Mouse (Mus musculus) c-Kit-positive CD71-negative TER-119-negative erythroid progenitor cells, embryonic 14.5 days (primary cell): ENCODE measurements at regions not wholly inside any gene's neighbourhood (a gene's known extent, or its start where the extent isn't known, plus 50 kb on each side); places are given as distances from the start of the nearest gene placed in this dataset.

Experiments
- DNase-seq: peaks from one replicate; pipeline ENCODE4 v3.0.0-alpha.2; 2013; ENCODE audit warnings: low read depth

GRCm38 (mm10) chr5:45121751-45122280 is 322.3 kb upstream of the Ldb2 start:
- DNase-seq, result no peak

DNA sequence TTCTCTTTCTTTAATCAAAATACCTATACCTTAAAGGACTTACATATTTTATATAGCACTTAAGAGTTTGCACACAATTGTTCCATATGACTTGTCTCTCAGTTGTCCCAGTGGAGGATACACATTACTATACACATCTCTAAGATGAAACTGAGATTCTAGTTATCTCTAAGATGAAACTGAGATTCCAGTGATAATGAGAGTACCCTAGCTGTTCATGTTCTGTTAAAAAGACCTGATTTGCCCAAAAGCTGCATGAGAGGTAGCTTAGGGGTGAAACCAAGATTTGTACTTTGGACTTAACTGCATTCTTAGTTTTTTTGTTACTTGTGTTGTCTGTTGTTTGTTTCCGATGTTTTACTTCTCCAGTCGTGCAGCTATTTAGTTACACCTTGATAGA is 320.3 kb upstream of the Ldb2 start:
- no peak for DNase-seq

- no peak for DNase-seq
These were observed 311.8 kb upstream of the Ldb2 start for GRCm38 (mm10) chr5:45111246-45111645.

- no peak for DNase-seq
These were observed 311.3 kb upstream of the Ldb2 start for GRCm38 (mm10) chr5:45110797-45111196.

DNA sequence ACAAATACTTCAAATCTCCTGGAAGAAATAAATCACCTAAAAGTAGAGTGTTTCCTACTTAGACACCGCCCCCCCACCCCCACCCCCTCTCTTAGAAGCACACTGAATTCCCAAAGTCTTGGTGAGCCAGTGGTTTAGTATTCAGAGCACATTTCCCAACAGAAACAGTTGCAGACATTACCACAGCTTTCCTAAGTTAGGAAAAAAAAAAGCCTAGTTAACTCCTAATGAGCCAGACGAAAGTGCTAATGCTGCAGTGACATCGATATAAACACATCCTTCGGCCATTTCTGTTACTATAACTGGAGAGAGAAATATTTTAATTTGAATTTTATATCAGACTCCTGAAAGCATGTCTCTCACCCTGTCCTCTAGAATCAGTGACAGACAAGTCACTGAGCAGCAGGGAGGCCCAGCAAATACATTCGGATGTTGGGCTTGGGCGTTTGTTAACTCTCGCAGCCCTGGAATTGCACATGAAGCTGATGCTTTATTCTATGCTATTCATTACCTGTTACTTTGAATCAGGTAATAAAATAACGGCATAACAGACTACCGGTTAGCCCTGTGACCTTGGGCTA is 305.8 kb upstream of the Ldb2 start:
- DNase-seq, result no peak

- no peak for DNase-seq
These were observed 304.4 kb upstream of the Ldb2 start for GRCm38 (mm10) chr5:45103763-45104428.

DNA sequence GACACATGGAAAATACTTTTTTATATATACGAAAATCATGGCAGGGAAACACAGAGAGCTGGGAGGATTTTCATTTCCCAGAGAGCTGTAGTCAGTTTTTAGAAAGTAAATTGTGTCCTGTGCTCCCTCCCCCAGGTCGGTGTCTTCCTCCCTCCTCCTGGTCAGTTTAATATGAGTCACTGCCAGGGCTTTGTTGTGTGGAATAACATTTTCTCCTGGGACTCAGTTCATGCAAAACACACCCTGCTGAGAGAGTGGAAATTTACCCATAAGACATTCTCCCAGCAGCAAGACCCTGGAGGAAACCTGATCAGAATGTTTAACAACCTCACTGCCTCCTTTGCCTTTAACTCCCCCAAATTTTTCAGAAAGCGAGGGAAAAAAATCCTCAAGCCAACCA is 303.2 kb upstream of the Ldb2 start:
- no peak for DNase-seq

- DNase-seq, result no peak
These were observed 302.3 kb upstream of the Ldb2 start for GRCm38 (mm10) chr5:45101777-45102176.

DNA sequence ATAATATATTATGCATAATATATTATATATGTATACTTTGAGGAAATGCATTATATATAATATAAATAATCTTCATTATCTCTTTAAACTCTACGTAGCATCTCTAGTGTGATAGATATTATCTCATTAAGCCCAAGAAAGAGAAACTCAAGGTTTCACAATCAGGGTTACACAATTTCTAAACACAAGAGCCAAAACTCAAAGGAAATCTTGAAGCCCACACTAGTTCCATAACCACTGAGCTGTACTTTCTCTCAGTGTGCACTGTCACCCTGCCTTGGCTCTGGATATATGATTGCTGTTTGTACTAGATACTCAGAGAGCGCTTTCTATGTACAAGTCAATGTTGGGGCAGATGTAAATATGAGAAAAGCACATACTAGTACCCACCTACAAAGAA is 299.6 kb upstream of the Ldb2 start:
- DNase-seq, result no peak

DNA sequence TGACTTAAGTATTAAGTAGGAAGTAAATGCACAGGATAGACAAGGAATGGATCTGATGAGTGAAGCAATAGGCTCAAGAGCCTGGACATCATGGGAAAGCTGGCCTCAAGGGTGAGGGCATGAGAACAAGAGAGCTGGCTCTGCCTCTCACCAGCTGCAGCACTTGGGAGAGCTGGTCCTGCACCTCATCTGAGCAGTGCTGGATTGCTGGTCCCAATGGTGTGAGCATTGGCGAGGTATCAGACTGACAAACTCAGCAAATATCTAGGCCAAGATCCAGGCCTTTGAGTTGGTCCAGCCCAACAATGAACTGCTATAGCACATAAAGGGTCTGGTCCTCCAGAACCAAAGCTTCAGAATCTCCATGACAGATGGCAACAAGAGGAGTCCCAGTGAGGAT is 298.5 kb upstream of the Ldb2 start:
- no peak for DNase-seq

- DNase-seq, result no peak
These were observed 285.3 kb upstream of the Ldb2 start for GRCm38 (mm10) chr5:45084741-45085140.

DNA sequence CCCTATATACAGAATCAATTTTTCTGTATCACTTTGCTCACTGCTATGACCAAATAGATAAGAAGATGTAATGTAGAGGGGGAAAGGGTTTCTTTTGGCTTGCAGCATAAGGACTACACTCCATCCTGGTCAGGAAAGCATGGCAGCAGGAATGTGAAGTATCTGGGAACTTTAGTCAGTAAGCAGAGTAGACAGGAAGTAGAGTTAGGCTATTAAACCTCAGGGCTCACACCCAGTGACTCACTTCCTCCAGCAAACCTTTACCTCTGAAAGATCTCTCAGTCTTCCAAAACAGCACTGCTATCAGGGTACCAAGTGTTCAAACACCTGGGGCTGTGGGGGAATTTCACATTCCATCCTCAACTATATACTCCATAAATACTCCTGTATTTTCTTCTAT is 283.1 kb upstream of the Ldb2 start:
- DNase-seq, result no peak

GRCm38 (mm10) chr5:45076347-45076890 is 276.9 kb upstream of the Ldb2 start:
- DNase-seq, result no peak

DNA sequence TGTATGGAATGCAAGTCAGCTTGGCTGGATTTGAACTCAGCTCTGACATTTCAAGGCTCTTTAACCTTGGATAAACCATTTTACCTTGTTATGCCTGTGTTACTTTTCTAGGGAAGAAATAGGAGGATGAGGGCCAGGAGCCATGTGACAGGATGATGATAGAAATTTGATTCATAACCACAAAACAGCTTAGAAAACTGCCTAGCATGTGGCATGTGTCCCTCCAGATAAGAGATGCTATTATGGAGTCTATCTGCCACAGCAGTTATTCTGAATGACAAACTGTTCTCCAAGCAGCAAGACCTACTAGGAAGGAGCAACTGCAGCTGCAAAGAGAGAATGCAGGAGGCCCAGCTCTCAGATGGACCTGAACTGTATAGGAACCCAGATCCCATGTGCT is 275.7 kb upstream of the Ldb2 start:
- no peak for DNase-seq

DNA sequence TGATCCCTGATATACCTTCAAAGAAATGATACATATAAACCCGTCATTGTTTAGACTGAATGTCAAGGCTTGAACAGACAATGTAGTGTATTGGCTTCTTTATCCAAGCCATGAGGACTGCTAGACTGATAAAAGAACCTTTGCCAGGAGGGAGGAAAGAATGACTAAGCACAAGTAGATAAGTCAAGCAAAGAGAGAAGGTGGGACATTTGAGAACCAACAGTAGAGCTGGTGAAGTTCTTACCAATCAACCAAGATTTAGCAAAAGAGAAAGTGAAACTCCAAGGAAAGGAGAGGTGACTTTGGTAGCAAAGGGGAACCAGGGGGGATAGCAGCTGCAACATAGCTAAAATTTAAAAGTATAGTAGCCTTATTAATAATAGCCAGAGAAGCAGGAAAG is 273.0 kb upstream of the Ldb2 start:
- no peak for DNase-seq

DNA sequence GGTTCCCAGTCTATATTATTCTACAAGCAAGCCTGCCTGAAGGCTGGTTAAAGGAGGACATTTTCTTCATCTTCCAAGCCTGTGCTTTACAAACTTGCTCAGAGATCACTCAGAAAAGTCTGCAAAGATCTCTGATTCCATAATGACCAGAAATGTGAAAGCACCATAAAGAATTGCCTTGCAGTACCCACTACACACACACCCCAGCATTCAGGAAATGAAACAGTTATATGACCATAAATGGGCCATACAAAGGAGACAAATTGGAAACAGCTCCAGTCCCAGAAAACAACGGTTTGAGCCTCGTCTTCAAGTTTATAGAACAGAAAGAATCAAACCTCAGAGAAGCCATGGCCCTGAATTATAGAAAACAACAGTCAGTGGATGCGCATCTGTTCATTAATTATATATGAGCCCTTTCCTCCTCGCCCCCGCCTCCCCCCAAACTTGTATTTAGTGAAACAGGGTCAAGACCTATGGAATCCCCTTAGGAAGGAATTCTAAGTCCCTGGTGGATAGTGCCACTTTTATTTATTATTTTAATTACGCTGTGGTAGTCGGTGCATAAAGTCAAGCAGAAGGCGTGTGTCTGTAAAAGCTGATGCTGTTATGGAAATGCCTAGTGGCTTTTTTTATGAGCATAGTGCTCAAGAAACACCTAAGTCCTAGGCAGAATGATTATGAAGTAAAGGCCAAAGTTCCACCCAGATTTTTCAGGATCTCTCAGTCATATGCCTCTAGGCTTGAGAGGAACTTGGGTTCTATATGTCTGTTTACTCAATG is 266.6 kb upstream of the Ldb2 start:
- no peak for DNase-seq

DNA sequence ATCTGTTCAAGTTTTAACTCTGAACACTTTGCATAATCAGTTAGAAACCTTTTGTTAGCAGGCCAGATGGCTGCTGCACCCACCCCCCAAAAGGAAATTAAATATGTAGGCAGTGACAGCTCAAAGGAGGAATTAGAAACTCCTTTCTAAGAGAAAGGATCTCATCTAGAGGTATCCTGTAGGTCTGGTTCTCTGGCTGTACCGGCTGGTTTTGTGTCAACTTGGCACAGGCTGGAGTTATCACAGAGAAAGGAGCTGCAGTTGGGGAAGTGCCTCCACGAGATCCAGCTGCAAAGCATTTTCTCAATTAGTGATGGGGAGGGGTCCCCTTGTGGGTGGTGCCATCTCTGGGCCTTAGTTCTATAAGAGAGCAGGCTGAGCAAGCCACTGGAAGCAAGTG is 263.1 kb upstream of the Ldb2 start:
- no peak for DNase-seq

GRCm38 (mm10) chr5:45055276-45055959 is 255.9 kb upstream of the Ldb2 start:
- DNase-seq, result no peak

DNA sequence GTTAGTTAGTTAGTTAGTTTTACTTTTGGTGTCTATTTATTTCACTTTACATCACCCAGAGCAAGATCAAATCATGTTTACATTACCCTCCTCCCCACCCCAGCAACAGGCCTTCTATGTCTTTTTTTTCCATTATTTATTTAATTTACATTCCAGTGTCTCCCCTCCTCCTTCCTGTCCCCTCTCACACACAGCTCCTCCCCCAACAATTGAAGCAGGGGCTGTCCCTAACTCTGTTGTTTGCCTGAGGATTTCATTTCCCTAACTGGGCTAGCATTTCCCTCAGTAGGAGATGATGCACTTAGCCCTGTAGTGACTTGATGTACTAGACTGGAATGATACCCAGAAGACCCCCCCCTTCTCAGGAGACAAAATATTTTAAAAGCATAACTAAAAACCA is 249.9 kb upstream of the Ldb2 start:
- no peak for DNase-seq

- DNase-seq, result no peak
These were observed 243.4 kb upstream of the Ldb2 start for GRCm38 (mm10) chr5:45042914-45043313.

DNA sequence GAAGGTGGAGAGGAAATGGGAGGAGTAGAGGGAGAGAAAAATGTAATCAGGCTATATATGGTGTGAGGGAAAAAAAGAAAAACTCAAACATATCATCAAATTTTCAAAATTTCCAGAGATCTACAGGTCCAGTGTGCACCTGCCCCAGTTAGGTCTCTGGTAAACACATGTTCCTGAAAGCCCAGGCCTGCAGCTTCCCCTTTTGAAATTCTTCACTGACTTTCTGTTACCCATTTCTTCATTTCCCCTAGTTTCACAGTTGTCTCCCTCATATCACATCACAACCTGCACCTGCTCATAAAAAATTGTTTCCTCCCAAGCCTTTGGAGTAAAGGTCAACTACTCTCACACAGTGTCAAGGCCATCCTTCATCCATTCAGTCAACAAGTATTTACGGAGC is 236.9 kb upstream of the Ldb2 start:
- no peak for DNase-seq

DNA sequence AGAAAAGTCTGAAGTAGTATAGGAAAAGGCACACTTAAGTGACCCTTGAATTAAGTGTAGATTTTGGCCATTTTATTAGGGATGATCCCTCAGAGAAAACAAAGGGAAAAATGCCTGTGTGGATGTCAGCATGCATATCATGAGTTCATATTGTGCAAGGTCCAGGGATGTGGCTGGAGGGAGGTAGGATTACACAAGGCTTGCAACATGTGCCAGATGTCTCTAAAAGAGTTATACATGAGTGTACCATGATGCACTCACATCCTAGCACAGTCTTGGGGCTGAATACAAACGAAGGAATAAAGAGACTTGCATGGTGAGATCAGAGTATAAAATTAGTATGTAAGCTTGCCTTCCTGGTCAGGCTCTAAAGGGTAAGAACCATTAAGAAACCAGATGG is 233.7 kb upstream of the Ldb2 start:
- DNase-seq, result no peak
